Mouse (Mus musculus): ENCODE measurements around the gene Aldh3b2. TPM values are rescaled to one million over a fixed set of nuclear protein-coding genes. Genes with fewer than 3 reads are reported as not detected.

The Aldh3b2 gene
- polyA plus RNA-seq, 1 experiment = 135 TPM

DNA sequence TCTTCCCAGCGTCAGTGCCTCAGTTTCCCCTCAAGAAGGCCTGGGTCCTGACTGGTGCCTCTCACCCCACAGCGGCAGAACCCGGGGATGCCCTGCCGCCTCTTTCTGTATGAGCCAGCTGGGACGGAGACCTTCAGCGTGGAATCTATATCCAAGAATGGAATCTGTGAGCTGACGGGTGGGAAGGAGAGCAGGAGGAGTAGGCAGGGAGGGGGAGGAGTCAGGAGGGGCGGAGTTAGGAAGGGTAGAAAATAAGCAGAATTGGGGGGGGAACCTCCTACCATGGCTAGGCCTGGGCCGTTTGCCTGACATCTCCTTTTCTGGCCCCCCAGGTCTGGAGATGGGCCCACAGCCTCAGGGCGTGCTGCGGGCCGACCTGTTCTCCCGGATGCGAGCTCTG lies 15.9 kb downstream of the Aldh3b2 start:
- DNase-seq (ENCODE audit: low spot score) = no peak

DNA sequence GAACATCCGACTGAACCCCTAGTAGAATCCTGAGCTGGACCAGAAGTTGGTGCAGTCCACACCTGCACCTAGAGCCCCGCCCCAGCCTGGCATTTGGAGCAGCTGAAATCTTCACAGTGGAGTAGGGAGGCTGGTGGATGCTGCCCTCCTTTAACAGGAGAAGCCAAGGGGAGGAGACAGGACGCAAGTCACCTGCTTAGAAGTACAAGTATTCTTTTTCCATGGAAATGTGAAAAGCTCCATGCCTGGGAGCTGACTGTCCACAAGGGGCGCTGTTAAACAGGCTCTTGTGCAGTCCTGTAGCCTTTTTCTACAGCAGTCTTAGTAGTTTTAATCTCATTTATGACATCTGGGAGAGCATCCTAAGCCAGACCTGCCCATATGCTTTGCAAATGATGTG lies 16.6 kb downstream of the Aldh3b2 start:
- DNase-seq (ENCODE audit: low spot score) = no peak

DNA sequence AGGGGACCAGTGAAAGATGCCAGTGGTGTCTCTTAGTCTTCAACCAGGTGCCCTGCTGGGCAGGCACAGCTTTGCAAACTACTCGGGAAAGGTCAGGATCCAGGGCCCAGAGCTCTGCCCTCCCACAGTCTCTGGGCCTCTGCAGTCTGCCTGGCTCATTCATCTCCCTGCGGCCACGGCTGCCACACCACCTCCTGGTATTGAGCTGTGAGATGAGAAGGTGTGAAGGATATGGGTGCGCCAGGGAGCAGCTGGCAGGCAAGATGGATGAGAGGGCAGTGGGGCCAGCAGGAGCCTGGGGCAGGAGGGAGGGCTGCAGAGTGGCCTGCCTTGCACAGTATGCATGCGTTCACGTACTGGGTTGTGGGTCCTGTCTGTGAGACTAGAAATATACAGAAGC lies 18.7 kb downstream of the Aldh3b2 start:
- DNase-seq (ENCODE audit: low spot score) = no peak

DNA sequence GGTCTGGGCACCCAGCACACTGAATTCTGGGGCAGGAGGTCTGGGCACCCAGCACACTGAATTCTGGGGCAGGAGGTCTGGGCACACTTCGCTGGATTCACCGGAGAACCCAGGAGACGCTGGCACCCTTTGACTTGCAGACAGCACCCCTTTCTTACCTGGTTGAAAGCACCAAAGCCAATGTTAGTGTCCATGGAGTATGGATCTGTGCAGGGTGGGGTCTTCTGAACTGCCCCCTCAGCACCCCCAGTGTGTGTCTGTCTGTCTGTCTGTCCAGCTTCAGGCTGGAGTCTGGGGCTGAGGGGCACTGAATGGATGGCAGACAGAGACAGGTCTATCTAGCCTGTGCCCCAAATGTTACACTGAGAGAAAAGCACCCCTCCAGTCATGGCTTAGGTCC lies 19.4 kb downstream of the Aldh3b2 start:
- no peak for DNase-seq (ENCODE audit: low spot score)

DNA sequence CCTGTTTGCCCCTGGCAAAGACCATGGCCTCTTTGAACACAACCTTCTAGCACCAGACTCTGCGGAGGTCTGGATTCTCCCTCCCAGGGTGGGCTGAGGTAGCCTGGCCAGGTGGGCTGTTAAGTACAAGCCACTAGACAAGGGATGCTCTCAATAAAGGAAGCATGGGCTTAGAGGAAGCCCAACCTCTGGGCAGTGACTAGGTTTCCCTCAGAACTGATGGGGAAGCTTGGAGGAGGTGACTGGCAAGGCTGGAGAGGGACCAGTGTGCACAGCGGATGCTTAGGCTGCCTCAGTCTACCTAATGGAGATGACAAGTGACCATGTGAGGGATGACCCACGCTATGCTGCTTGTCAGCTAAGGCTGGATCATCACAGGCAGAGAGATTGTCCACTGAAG lies 19.8 kb downstream of the Aldh3b2 start:
- no peak for DNase-seq (ENCODE audit: low spot score)

DNA sequence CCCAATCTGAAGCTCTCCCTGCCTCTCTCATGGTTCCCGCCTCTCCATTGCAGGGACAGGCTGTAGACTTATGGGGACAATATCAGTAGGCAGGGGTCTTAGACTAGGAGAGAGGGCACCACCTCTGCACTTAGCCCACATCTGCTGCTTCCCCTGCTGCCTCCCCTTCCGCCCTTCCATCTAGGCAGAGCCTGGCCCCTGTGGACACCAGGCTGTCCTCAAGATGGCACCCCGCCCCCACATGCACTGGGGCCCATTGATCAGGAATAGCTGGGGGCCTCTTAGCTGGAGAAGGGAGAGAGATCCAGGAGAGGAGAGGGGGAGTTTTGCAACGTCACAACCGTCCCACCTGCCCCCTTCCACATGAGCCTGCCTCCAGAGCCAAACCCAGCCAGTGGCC lies 20.3 kb downstream of the Aldh3b2 start, which contains the start of gene Tbx10:
Tbx10 (plus strand) TSS at position 337 of the 400 bp plus-strand sequence.
- no peak for DNase-seq (ENCODE audit: low spot score)

DNA sequence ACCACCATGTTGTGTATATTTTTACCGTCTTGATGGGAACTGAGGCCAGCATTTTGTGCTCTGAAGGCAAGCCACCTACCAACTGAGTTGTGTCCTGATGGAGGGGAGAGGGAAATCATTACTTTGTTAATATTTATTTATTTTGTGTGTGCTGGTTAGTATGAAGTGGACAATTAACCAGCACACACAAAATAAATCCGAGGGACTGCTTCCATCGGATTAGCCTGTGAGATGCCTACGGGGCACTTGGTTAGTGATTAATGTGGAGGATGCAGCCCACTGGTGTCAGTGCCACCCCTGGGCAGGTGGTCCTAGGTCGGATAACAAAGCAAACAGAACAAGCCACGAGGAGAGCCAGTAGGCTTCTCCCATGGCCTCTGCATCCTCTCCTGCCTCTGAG lies 22.8 kb downstream of the Aldh3b2 start:
- DNase-seq (ENCODE audit: low spot score) = no peak

DNA sequence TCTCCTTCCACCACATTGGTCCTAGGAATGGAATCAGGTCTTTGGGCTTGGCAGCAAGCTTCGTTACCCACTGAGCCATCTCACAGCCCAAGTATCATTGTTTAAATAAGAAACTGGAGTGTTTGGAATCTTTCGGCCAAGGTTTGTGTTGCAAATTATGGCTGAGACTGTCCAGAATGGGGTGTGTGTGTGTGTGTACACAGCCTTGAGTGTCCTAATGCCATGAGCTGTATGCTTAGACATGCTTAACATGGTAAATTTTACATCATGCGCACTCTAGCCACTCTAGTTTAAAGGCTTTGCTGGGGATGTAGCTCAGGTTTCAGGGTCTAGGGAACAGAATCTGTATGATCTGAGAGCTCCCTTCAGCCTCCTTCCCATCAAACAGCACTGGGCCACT lies 23.4 kb downstream of the Aldh3b2 start:
- DNase-seq (ENCODE audit: low spot score) = no peak

DNA sequence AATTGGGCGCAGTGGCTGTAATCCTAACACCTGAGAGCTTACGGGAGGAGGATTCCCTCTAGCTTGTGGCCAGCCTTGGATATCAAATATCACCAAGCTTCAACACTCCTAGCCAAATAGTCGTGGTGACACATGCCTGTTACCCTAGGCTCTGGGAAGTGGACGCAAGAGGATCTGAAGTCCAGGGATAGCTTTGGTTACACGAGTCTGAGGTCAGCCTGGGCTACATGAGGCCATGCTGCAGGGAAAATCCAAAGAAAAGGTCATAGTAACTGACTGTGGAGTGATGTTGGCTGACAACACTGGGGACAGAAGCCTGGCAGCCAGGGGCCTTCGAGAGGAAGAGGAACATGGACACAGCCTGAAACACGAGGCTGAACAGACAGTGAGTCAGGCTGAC lies 24.0 kb downstream of the Aldh3b2 start:
- no peak for DNase-seq (ENCODE audit: low spot score)

DNA sequence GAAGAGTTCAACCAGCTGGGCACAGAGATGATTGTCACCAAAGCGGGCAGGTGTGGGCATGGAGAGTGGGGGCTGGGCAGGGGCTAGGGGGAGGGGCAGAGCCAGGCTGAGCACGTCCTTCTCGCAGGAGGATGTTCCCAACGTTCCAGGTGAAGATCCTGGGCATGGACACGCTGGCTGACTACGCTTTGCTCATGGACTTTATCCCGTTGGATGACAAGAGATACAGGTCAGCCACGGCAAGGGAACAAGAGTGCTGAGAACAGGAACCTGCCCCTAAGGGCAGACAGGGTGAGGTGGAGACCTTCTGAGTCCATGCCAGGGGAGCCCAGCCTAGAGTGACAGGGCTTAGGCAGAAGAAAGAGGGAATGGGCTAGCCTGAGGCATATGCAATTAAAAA lies 24.6 kb downstream of the Aldh3b2 start:
- DNase-seq (ENCODE audit: low spot score) = no peak

DNA sequence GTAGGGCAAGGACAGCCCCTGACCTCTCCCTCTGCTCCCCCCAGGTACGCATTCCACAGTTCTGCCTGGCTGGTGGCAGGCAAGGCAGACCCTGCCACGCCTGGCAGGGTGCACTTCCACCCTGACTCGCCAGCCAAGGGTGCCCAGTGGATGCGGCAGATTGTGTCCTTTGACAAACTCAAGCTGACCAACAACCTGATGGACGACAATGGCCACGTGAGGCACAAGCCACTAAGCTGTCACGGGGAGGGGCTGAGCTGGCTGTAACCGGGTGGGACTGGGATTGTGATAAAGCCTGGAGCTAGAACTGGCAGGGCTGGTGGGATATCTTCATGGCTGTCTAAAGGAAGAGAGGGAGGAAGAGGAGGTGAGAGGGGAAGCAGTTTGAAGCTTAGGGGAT lies 25.1 kb downstream of the Aldh3b2 start:
- no peak for DNase-seq (ENCODE audit: low spot score)

DNA sequence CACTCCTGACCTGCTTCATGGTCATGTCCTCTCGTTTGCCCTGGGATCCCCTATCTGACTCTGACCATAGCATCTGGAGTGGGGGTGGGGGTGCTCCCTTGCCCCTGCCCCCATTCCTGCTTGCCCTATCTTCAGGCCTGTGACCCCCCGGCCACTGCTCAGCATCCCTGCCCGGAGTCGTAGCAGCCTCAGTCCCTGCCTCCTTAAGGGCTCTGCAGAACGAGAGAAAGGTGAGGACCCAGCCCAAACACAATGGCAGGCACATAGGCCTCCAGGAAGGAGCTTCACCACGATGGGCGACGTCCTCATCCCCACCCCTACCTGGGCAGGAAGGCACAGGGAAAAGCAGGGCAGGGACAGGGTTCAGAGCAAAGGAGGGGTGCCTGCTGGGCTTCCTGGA lies 26.2 kb downstream of the Aldh3b2 start:
- DNase-seq (ENCODE audit: low spot score) = no peak

DNA sequence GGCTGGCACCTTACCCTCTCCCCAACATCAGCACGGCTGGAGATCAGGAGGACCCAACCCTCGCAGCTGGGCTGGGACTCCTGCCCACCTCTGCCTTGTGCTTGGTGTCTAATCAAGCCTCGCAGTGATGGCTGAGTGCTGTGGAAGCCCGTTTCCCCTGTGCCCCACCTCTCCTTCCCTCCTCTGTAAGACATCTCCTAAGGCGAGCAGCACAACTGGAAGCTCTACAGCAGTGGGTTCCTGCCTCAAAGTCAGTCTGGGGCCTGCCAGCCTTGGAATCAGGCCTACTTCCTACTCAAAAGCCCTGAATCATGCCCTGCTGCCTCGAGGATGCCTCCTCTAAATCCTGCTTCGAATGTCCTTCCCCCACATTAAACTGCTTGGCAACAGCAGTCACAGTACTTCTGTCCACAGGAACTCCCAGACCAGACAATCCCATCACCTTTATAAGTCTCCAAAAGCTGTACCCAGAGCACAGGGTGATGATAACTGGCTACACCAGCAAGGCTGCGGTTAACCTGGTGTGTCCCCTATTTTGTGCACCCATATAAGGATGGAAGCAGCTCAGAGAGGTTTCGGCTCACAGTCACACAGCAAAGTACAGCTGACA lies 27.1 kb downstream of the Aldh3b2 start:
- no peak for DNase-seq (ENCODE audit: low spot score)

DNA sequence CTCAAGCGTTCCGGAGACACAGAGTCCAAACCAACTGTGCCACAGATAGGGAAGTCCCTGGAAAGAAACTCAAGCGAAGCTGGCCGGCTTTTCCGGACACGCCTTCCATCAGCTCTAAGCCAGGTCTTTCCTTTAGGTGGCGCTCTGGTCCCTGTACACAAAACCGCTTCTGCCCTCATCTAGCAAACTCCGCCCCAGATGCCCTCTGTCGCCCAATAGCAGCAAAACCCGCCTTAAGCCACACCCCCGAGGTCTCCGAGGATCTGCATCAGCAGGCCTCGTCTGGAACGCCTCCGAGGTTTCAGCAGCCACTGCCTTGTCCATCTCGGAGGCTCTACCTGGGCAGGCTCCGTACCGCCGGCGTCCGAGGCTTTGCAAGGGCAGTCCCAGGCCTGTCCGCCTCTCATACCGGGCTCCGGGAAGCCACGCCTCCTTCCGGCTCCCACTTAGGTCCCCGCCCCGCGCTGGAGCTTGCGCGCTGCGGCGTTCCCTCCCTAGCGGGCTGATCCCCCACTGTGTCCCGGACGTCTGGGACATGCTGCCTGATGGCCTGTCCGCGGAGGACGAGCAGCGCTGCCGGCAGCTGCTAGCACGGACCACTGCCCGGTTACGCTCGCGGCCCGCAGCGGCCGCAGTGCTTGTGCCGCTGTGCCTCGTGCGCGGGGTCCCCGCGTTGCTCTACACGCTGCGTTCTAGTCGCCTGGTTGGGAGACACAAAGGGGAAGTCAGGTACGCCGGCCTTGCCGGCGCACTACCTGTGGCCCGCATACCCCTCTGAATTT lies 28.2 kb downstream of the Aldh3b2 start, which contains the start of the genes Nudt8 and Gm49405:
Nudt8 (plus strand) TSS at position 462 of the 782 bp plus-strand sequence.
Gm49405 (plus strand) TSS at position 508 of the 782 bp plus-strand sequence.
- DNase-seq (ENCODE audit: low spot score) = peak; percentile 95

DNA sequence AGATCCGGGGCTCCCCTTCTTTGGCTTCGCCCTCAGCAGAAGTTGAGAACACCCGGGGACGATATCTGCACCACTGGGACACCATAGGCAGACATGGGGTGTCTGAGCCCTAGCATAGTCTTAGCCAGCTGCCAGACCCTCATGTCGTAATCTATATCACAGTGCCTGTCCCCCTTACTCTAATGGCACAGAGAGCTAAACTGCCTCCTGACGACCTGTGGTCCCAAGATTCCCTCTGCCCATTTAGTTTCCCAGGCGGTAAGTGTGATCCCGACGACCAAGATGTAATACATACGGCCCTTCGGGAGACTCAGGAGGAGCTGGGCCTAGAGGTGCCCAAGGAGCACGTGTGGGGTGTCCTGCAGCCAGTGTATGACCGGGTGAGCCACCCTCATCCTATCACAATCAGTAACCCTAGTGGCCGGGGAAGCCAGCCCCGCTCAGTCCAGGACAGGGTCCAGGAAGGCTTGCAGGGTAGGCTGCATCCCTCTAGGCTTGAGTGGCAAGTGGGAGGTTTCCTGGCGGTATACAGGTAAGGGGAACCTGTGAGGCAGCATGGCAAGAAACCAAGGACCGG lies 28.9 kb downstream of the Aldh3b2 start:
- DNase-seq (ENCODE audit: low spot score) = no peak

DNA sequence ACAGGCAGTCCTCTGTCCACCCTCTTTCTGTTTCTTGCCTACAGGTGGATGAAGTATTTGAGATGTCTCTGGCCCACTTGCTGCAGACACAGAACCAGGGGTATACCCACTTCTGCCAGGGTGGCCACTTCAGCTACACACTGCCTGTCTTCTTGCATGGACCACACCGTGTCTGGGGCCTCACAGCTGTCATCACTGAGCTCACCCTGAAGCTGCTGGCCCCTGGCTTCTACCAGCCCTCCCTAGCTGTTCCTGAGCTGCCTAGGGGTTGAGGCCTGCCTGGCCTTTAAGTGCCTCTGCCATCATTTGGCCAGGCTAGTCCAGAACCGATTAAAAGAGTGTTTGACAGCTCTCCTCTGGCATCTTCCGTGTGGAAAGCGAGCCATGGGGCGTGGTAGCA lies 29.6 kb downstream of the Aldh3b2 start:
- no peak for DNase-seq (ENCODE audit: low spot score)

DNA sequence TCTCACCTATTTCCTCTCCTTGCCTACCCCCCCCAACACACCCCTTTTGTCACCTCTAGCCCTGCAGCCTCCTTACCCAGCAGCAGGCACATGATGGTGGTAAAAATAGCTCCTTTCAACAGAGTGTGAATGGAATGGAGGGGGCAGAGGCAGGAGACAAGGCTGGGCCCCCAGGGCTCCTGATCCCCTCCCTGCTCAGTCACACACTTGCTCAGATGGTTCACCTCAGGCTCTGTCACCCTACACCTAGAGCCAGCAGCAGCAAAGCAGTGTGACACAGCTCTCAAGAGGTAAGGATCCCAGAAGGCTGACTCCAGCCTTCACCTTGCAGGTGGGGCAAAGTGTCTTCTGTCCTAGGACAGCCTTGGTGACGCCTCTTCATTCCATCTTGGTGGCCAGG lies 31.0 kb downstream of the Aldh3b2 start, which contains the start of gene Doc2g:
Doc2g (plus strand) TSS at position 202 of the 400 bp plus-strand sequence.
- no peak for DNase-seq (ENCODE audit: low spot score)

DNA sequence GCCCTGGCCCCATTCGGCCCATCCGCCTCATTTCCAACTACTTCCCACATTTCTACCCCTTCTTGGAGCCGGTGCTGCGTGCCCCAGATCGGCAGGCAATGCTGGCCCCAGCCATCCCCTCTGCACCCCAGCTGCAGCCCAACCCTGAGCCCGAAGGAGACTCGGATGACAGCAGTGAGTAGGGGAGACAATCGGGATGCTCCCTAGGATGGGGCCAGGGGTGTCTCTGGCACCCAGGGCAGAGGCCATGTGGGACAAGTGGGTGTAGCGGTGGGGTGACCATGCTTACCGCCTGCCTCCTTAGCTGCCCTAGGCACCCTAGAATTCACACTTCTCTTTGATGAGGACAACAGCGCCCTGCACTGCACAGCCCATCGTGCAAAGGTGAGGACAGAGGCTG lies 31.5 kb downstream of the Aldh3b2 start:
- no peak for DNase-seq (ENCODE audit: low spot score)

DNA sequence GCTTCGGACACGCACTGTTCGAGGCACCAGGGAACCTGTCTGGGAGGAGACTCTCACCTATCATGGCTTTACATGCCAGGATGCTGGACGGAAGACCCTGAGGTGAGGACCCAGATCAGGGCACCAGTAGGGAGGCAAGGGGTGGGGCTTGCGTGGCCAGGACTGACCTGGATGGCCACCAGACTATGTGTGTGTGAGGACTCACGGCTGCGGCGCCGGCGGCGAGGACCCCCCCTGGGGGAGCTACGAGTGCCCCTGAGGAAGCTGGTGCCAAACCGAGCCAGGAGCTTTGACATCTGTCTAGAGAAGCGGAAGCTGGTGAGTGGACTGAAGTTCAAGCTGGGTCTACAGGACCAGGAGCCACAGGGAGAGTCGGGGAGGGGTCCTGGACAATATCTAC lies 32.2 kb downstream of the Aldh3b2 start:
- no peak for DNase-seq (ENCODE audit: low spot score)

DNA sequence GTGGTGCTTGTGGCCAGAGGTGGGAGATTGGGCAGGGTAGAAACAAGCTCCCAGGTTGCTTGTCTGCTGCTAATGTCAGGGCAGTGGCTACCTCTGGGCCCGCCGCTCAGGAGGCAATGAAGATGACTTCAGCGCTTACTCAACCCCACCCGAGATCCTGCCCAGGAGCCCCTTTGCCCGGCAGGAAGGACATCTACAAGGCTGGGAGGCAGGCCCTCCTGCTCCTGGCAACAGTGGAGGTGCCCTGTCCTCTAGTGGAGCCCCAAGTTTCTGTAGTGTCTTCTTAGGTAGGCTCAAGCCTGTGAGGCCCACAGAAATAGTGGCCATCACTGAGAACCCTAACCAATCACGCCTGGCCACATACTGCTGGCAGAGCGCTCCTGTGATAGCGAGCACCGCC lies 33.0 kb downstream of the Aldh3b2 start:
- DNase-seq (ENCODE audit: low spot score) = no peak

DNA sequence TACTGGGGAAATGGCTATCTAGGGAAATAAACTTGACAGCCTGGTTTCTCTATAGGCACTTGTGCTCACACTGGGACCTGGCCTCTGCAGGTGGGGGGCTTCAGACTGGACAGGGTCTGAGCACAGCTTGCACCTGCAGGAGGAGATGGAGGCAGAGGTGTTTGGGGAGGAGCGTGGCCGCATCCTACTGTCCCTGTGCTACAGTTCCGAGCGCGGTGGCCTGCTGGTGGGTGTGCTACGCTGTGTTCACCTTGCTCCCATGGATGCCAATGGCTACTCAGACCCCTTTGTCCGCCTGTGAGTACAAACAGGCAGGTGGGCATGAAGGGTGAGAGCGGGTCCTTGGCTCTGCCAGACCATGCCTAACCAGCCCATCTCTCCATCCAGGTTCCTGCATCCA lies 33.8 kb downstream of the Aldh3b2 start:
- DNase-seq (ENCODE audit: low spot score) = no peak

DNA sequence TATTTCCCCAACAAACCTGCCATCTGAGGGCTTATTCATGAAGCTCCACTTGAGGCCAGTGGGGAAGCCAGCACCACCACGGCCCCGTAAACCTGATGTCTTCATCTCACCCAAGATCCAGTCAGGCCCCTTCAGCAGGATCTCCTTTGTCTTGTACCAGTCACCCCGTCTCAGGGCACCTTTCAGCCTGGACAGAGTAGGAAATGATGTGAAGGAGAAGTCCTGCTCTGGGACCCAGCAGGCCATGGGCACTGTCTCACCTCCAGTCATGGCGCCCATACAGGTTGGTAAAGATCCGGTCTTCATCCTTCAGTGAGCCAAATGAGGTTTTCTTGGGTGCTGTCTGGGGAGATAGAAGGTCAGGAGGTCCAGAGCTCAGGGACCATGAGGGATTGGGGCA lies 39.0 kb downstream of the Aldh3b2 start:
- DNase-seq (ENCODE audit: low spot score) = no peak

DNA sequence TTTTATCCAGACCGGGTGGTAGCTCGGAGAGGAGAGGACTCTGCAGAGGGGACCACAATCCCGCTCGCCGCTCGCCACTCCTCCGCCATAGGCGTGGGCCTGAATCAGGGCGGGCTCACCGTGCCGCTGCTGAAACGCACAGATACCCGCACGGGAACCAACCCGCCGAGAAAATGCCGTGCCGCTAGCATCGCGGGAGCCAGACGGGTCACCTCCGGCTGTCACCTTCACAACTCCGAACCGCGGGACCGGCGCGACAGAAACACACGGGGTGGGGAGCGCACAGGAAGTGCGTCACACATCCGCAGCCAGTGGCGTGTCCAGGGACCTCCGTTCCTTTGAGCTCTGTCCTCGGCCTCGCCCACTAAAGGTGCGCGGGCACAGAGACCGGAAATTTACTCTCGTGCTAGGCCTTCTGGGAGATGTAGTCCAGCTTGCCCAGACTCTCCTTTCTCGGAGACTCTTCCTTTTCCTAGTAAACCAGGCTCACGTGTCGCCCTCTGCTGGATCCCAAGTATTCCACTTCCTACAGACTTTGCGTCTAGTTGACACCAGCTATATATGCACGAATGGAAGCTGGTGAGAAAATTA lies 40.4 kb downstream of the Aldh3b2 start, which contains the start of gene Ndufv1:
Ndufv1 (minus strand) TSS at position 375 of the 591 bp plus-strand sequence.
- peak; percentile 86 for DNase-seq (ENCODE audit: low spot score)

Data from urinary bladder, adult 2 months (tissue).